Mouse (Mus musculus) hindbrain, embryonic 16.5 days (tissue): ENCODE data around the gene Osbp2. TPM values are rescaled to one million over a fixed set of nuclear protein-coding genes. Genes with fewer than 3 reads are reported as not detected.

ENCODE experiments used
- polyA plus RNA-seq: library from polyadenylated mRNA; unstranded; fragments of >200 nt; fragmentation: Nextera tagmentation; extraction: Ambion mirVana; gene quantifications from 2 replicates; pipeline ENCODE4 v1.2.1, GENCODE M21; 2015

Osbp2 gene
- polyA plus RNA-seq, 1 experiment from 2014 or later = 34.8 TPM

Other genes with a start within 250 kb of the Osbp2 start
- 25.9 and 31.0 TPM in 2 replicates for gene Morc2a, start 214.7 kb downstream of the Osbp2 start, polyA plus RNA-seq
- 0.62 and 0.88 TPM in 2 replicates for gene 4921536K21Rik, start 31.2 kb upstream of the Osbp2 start, polyA plus RNA-seq
- gene Dusp18, start 31.3 kb upstream of the Osbp2 start, polyA plus RNA-seq = 30.0 and 30.5 TPM in 2 replicates
- 20.5 and 22.2 TPM in 2 replicates for gene Slc35e4, start 50.8 kb upstream of the Osbp2 start, polyA plus RNA-seq
- gene Tcn2, start 68.3 kb upstream of the Osbp2 start, polyA plus RNA-seq = 29.9 and 30.8 TPM in 2 replicates
- gene Pes1, start 100.1 kb upstream of the Osbp2 start, polyA plus RNA-seq = 52.4 and 55.3 TPM in 2 replicates
- gene 4930556J24Rik, start 112.9 kb upstream of the Osbp2 start, polyA plus RNA-seq = not detected in 2 replicates
- gene Gal3st1, start 119.7 kb upstream of the Osbp2 start, polyA plus RNA-seq = 11.3 and 11.6 TPM in 2 replicates
- gene Sec14l4, start 167.6 kb upstream of the Osbp2 start, polyA plus RNA-seq = not detected in 2 replicates
- gene Sec14l3, start 200.9 kb upstream of the Osbp2 start, polyA plus RNA-seq = 0.76 and 1.2 TPM in 2 replicates
- gene Mtfp1, start 231.5 kb upstream of the Osbp2 start, polyA plus RNA-seq = 14.6 and 15.7 TPM in 2 replicates